Mouse (Mus musculus): ENCODE data around the gene Tmem242. TPM values are rescaled to one million over a fixed set of nuclear protein-coding genes. Genes with fewer than 3 reads are reported as not detected.

The Tmem242 gene
- polyA plus RNA-seq, 1 experiment from 2014 or later = 140 TPM

- 0 out of 2 replicates have a peak, but pooled peaks cover under 1% of the 10 kb centered on the region for H3K4me1 ChIP-seq (ENCODE audit: control insufficient read depth, insufficient read depth, low read length)
- no peaks in the 10 kb centered on the region for H3K9me3 ChIP-seq (ENCODE audit: control insufficient read depth, low read depth, low read length)
- no peaks in the 10 kb centered on the region for H3K27me3 ChIP-seq (ENCODE audit: control insufficient read depth, insufficient read depth, low read length)
- no peak overlapping the region for H3K4me2 ChIP-seq (replicated peaks; ENCODE audit: low read depth, low read length)
- H3K36me3 ChIP-seq (ENCODE audit: control insufficient read depth, insufficient read depth, low read length) = peaks cover 3% of the 10 kb centered on the region
- no peak for ATAC-seq (ENCODE audit: insufficient number of reproducible peaks, insufficient read depth, low FRiP score, low read depth)
- no peak overlapping the region for H3K9ac ChIP-seq (replicated peaks; ENCODE audit: low read depth, low read length)
- H3K4me3 ChIP-seq (ENCODE audit: low read depth, low read length) = no peak overlapping the region
- no peak overlapping the region for H3K27ac ChIP-seq (ENCODE audit: low read length)
- WGBS = 89% methylated on average over 8 of the region's 8 CpGs
These were observed 27.8 kb downstream of the Tmem242 start for GRCm38 (mm10) chr17:5412301-5412700.

DNA sequence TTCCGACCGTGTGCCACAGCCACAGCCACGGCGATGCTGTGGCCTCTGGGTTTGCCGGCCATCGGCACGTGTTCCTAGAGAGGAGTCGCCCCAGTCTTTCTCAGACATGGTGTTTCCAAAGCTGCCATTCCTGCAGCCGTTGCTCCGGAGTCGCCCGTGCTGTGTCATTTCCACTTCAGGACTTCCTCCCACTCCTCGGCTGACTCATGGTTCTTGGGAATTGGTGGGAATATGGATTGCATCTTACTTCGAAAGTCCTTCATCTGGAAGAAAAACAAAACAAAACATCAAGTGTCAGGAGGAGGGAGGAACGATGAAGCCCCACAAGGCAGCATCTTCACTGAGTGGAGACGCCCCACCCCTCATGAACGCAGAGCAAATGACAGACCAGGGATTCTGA, 28.9 kb downstream of the Tmem242 start:
- no peak overlapping the region for H3K4me3 ChIP-seq (ENCODE audit: low read depth, low read length)
- H3K27me3 ChIP-seq (ENCODE audit: control insufficient read depth, insufficient read depth, low read length) = no peaks in the 10 kb centered on the region
- H3K27ac ChIP-seq (ENCODE audit: low read length) = no peak overlapping the region
- peaks cover 6% of the 10 kb centered on the region; the same call in 1 of the 2 replicates for H3K4me1 ChIP-seq (ENCODE audit: control insufficient read depth, insufficient read depth, low read length)
- no peak for ATAC-seq (ENCODE audit: insufficient number of reproducible peaks, insufficient read depth, low FRiP score, low read depth)
- whole genome bisulfite sequencing = 92% methylated on average over 17 of the region's 17 CpGs
- no peaks in the 10 kb centered on the region for H3K9me3 ChIP-seq (ENCODE audit: control insufficient read depth, low read depth, low read length)
- no peak overlapping the region for H3K9ac ChIP-seq (replicated peaks; ENCODE audit: low read depth, low read length)
- H3K36me3 ChIP-seq (ENCODE audit: control insufficient read depth, insufficient read depth, low read length) = peaks cover 3% of the 10 kb centered on the region
- no peak overlapping the region for H3K4me2 ChIP-seq (replicated peaks; ENCODE audit: low read depth, low read length)

- H3K9me3 ChIP-seq (ENCODE audit: control insufficient read depth, low read depth, low read length) = no peaks in the 10 kb centered on the region
- WGBS = 76% methylated on average over 4 of the region's 4 CpGs
- peaks cover 3% of the 10 kb centered on the region for H3K36me3 ChIP-seq (ENCODE audit: control insufficient read depth, insufficient read depth, low read length)
- H3K4me2 ChIP-seq (replicated peaks; ENCODE audit: low read depth, low read length) = no peak overlapping the region
- H3K27ac ChIP-seq (ENCODE audit: low read length) = no peak overlapping the region
- no peak for ATAC-seq (ENCODE audit: insufficient number of reproducible peaks, insufficient read depth, low FRiP score, low read depth)
- H3K4me1 ChIP-seq (ENCODE audit: control insufficient read depth, insufficient read depth, low read length) = peaks cover 6% of the 10 kb centered on the region; the same call in 1 of the 2 replicates
- no peaks in the 10 kb centered on the region for H3K27me3 ChIP-seq (ENCODE audit: control insufficient read depth, insufficient read depth, low read length)
- H3K4me3 ChIP-seq (ENCODE audit: low read depth, low read length) = no peak overlapping the region
- H3K9ac ChIP-seq (replicated peaks; ENCODE audit: low read depth, low read length) = no peak overlapping the region
These were observed 29.7 kb downstream of the Tmem242 start for GRCm38 (mm10) chr17:5410336-5410735.

DNA sequence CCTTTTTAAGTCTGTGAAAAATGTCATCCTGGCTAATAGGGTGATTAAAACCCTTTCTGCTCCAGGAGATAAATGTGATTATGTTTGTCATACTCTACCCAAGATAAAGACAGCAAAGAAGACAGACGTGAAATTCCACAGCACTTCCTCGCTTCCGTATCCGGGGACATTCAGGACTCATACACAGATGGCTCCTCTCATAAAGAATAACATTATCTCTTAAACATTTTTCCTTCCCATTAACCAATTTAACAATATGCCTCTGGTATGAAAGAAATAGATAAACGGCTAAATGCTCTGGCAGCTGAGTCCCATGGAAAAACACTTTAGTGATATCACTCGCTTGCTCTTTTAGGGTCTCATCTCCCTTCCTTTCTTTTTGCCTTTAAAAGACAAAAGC, 33.0 kb downstream of the Tmem242 start:
- H3K27me3 ChIP-seq (ENCODE audit: control insufficient read depth, insufficient read depth, low read length) = no peaks in the 10 kb centered on the region
- WGBS = 45% methylated on average over 6 of the region's 6 CpGs
- H3K9me3 ChIP-seq (ENCODE audit: control insufficient read depth, low read depth, low read length) = no peaks in the 10 kb centered on the region
- peaks cover 3% of the 10 kb centered on the region; the same call in 1 of the 2 replicates for H3K36me3 ChIP-seq (ENCODE audit: control insufficient read depth, insufficient read depth, low read length)
- no peak overlapping the region for H3K27ac ChIP-seq (ENCODE audit: low read length)
- peaks cover 6% of the 10 kb centered on the region; the same call in 1 of the 2 replicates for H3K4me1 ChIP-seq (ENCODE audit: control insufficient read depth, insufficient read depth, low read length)
- no peak overlapping the region for H3K4me3 ChIP-seq (ENCODE audit: low read depth, low read length)
- H3K4me2 ChIP-seq (replicated peaks; ENCODE audit: low read depth, low read length) = no peak overlapping the region
- ATAC-seq (ENCODE audit: insufficient number of reproducible peaks, insufficient read depth, low FRiP score, low read depth) = no peak
- H3K9ac ChIP-seq (replicated peaks; ENCODE audit: low read depth, low read length) = no peak overlapping the region

DNA sequence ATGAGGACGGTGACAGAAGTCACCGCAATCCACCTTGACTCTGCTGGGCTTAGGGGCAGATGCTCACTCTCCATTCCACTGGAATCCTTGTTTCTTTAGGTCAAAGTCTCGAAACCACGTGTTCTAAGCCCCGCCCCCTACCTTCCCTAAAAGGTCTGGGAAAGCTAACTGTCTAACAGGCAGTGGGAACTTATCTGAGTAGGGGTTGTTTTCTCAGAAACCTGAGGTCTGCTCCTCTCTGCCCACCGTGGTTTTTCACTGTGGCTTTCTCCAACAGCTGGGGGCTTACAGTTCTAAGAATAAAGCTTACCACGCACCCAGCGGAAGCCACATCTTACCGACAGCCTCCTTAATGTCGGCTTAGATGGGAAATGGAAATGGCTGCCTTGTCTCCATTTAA, 33.5 kb downstream of the Tmem242 start:
- H3K27me3 ChIP-seq (ENCODE audit: control insufficient read depth, insufficient read depth, low read length) = no peaks in the 10 kb centered on the region
- 40% methylated on average over 10 of the region's 10 CpGs for WGBS
- H3K9ac ChIP-seq (replicated peaks; ENCODE audit: low read depth, low read length) = no peak overlapping the region
- peaks cover 3% of the 10 kb centered on the region; the same call in 1 of the 2 replicates for H3K36me3 ChIP-seq (ENCODE audit: control insufficient read depth, insufficient read depth, low read length)
- no peak overlapping the region for H3K4me2 ChIP-seq (replicated peaks; ENCODE audit: low read depth, low read length)
- peaks cover 6% of the 10 kb centered on the region; the same call in 1 of the 2 replicates for H3K4me1 ChIP-seq (ENCODE audit: control insufficient read depth, insufficient read depth, low read length)
- no peaks in the 10 kb centered on the region for H3K9me3 ChIP-seq (ENCODE audit: control insufficient read depth, low read depth, low read length)
- H3K27ac ChIP-seq (ENCODE audit: low read length) = no peak overlapping the region
- ATAC-seq (ENCODE audit: insufficient number of reproducible peaks, insufficient read depth, low FRiP score, low read depth) = no peak
- no peak overlapping the region for H3K4me3 ChIP-seq (ENCODE audit: low read depth, low read length)

DNA sequence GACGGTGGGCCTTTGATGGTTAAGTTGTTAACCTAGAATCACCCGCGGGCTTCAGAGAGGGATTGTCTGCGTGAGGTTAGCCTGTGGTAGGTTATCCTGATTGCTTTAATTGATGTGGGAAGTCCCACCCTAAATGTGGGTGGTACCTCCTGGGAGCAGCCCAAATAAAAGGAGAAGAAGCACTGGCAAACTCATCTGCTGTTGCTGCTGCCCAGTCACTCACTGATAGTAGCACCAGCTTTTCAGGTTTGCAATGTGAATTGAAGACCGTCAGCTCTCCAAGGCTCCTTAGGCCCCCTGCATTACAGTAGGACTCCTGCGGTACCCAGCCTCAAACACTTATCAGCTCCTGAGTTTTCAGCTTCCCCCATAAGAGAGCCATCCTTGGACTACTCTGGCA, 36.2 kb downstream of the Tmem242 start:
- H3K27ac ChIP-seq (ENCODE audit: low read length) = no peak overlapping the region
- ATAC-seq (ENCODE audit: insufficient number of reproducible peaks, insufficient read depth, low FRiP score, low read depth) = no peak
- no peaks in the 10 kb centered on the region for H3K27me3 ChIP-seq (ENCODE audit: control insufficient read depth, insufficient read depth, low read length)
- no peak overlapping the region for H3K4me3 ChIP-seq (ENCODE audit: low read depth, low read length)
- H3K4me1 ChIP-seq (ENCODE audit: control insufficient read depth, insufficient read depth, low read length) = peaks cover 6% of the 10 kb centered on the region; the same call in 1 of the 2 replicates
- WGBS = 87% methylated on average over 6 of the region's 6 CpGs
- no peaks in the 10 kb centered on the region for H3K9me3 ChIP-seq (ENCODE audit: control insufficient read depth, low read depth, low read length)
- no peaks in the 10 kb centered on the region for H3K36me3 ChIP-seq (ENCODE audit: control insufficient read depth, insufficient read depth, low read length)
- no peak overlapping the region for H3K9ac ChIP-seq (replicated peaks; ENCODE audit: low read depth, low read length)
- no peak overlapping the region for H3K4me2 ChIP-seq (replicated peaks; ENCODE audit: low read depth, low read length)

GRCm38 (mm10) chr17:5402624-5403023, 37.4 kb downstream of the Tmem242 start:
- Histone ChIP-seq H3K36me3 (ENCODE audit: control insufficient read depth, insufficient read depth, low read length) (no peaks in the 10 kb centered on the region), H3K4me1 (ENCODE audit: control insufficient read depth, insufficient read depth, low read length) (peaks cover 6% of the 10 kb centered on the region; the same call in 1 of the 2 replicates), H3K9ac (replicated peaks; ENCODE audit: low read depth, low read length) (no peak overlapping the region), H3K9me3 (ENCODE audit: control insufficient read depth, low read depth, low read length) (no peaks in the 10 kb centered on the region), H3K4me3 (ENCODE audit: low read depth, low read length) (no peak overlapping the region), H3K27ac (ENCODE audit: low read length) (no peak overlapping the region), H3K4me2 (replicated peaks; ENCODE audit: low read depth, low read length) (no peak overlapping the region), H3K27me3 (ENCODE audit: control insufficient read depth, insufficient read depth, low read length) (no peaks in the 10 kb centered on the region)
- ATAC-seq (ENCODE audit: insufficient number of reproducible peaks, insufficient read depth, low FRiP score, low read depth) = peak; percentile 80; the same call in 1 of the 2 replicates
- 34% methylated on average over 8 of the region's 8 CpGs for WGBS

DNA sequence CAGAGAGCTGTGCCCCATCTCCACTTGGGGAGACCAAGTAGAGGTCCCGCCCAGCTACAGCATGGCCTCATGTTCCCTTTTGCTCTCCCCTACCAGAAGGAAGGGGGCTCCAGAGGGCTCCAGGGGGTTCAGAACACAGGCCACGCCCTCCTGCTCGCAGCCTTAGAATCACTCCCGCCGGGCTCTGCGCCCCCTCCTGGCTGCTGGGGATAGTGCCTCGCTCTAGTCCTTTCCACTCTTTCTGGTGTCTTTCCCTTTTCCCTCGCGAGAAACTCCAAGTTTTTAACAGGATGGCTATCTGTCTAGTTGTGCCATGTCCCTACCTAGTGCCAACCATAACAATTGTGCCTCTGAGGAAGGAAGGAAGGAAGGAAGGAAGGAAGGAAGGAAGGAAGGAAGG, 38.0 kb downstream of the Tmem242 start:
- Histone ChIP-seq H3K4me2 (replicated peaks; ENCODE audit: low read depth, low read length) (no peak overlapping the region), H3K9me3 (ENCODE audit: control insufficient read depth, low read depth, low read length) (no peaks in the 10 kb centered on the region), H3K36me3 (ENCODE audit: control insufficient read depth, insufficient read depth, low read length) (no peaks in the 10 kb centered on the region), H3K4me1 (ENCODE audit: control insufficient read depth, insufficient read depth, low read length) (peaks cover 4% of the 10 kb centered on the region; the same call in 1 of the 2 replicates), H3K27ac (ENCODE audit: low read length) (no peak overlapping the region), H3K9ac (replicated peaks; ENCODE audit: low read depth, low read length) (no peak overlapping the region), H3K27me3 (ENCODE audit: control insufficient read depth, insufficient read depth, low read length) (no peaks in the 10 kb centered on the region), H3K4me3 (ENCODE audit: low read depth, low read length) (no peak overlapping the region)
- 5% methylated on average over 9 of the region's 9 CpGs for WGBS
- ATAC-seq (ENCODE audit: insufficient number of reproducible peaks, insufficient read depth, low FRiP score, low read depth) = peak; percentile 20; the same call in 1 of the 2 replicates

GRCm38 (mm10) chr17:5401288-5401687, 38.8 kb downstream of the Tmem242 start:
- H3K27ac ChIP-seq (ENCODE audit: low read length) = no peak overlapping the region
- no peaks in the 10 kb centered on the region for H3K4me1 ChIP-seq (ENCODE audit: control insufficient read depth, insufficient read depth, low read length)
- 82% methylated on average over 10 of the region's 10 CpGs for WGBS
- no peak overlapping the region for H3K4me3 ChIP-seq (ENCODE audit: low read depth, low read length)
- H3K4me2 ChIP-seq (replicated peaks; ENCODE audit: low read depth, low read length) = no peak overlapping the region
- ATAC-seq (ENCODE audit: insufficient number of reproducible peaks, insufficient read depth, low FRiP score, low read depth) = no peak
- H3K9me3 ChIP-seq (ENCODE audit: control insufficient read depth, low read depth, low read length) = no peaks in the 10 kb centered on the region
- no peaks in the 10 kb centered on the region for H3K27me3 ChIP-seq (ENCODE audit: control insufficient read depth, insufficient read depth, low read length)
- no peaks in the 10 kb centered on the region for H3K36me3 ChIP-seq (ENCODE audit: control insufficient read depth, insufficient read depth, low read length)
- no peak overlapping the region for H3K9ac ChIP-seq (replicated peaks; ENCODE audit: low read depth, low read length)
